Mouse (Mus musculus) ES-Bruce4 (cell line): Measurements from ENCODE around the gene Vsig2. TPM values are rescaled to one million over a fixed set of nuclear protein-coding genes. Genes with fewer than 3 reads are reported as not detected.

ENCODE experiments used
- H3K27ac ChIP-seq: 2 replicates; pipeline ENCODE4 v1.5.1; 2012; ENCODE audit warnings: low read length, inconsistent platforms; ENCODE audit not compliant: insufficient read depth
- H3K27me3 ChIP-seq: 2 replicates; pipeline ENCODE4 v1.6.1; 2012; ENCODE audit warnings: mild to moderate bottlenecking, low read length, inconsistent platforms; ENCODE audit not compliant: control insufficient read depth, poor library complexity, insufficient read depth, severe bottlenecking
- H3K36me3 ChIP-seq: 2 replicates; pipeline ENCODE4 v1.6.1; 2012; ENCODE audit warnings: inconsistent platforms, mild to moderate bottlenecking, low read length, moderate library complexity; ENCODE audit not compliant: control insufficient read depth, poor library complexity, insufficient read depth, severe bottlenecking
- H3K4me1 ChIP-seq: one replicate; pipeline ENCODE4 v1.8.1; 2011; ENCODE audit warnings: low read length; ENCODE audit not compliant: control insufficient read depth, insufficient read depth
- H3K4me3 ChIP-seq: 2 replicates; pipeline ENCODE4 v1.5.1; 2011; ENCODE audit warnings: low read depth, mild to moderate bottlenecking, low read length
- H3K9ac ChIP-seq: 2 replicates; pipeline ENCODE4 v1.6.1; 2012; ENCODE audit warnings: low read depth, mild to moderate bottlenecking, inconsistent platforms; ENCODE audit not compliant: poor library complexity, severe bottlenecking
- H3K9me3 ChIP-seq: replicated peaks from 2 replicates; pipeline ENCODE4 v1.6.1; 2012; ENCODE audit warnings: mild to moderate bottlenecking, low read length, inconsistent platforms; ENCODE audit not compliant: control insufficient read depth, poor library complexity, insufficient read depth, severe bottlenecking
- CTCF ChIP-seq: IDR thresholded peaks from one replicate; pipeline ENCODE4 v1.8.1; 2011; ENCODE audit warnings: low read depth, low read length
- EP300 ChIP-seq: IDR thresholded peaks from 2 replicates; pipeline ENCODE4 v1.6.1; 2011; ENCODE audit warnings: low read depth, low read length; ENCODE audit not compliant: insufficient read depth
- POLR2A ChIP-seq: IDR thresholded peaks from one replicate; pipeline ENCODE4 v1.8.1; 2011; ENCODE audit warnings: low read length; ENCODE audit not compliant: insufficient read depth
- polyA plus RNA-seq: library from polyadenylated mRNA; stranded (reverse); fragments of >200 nt; gene quantifications from 2 replicates; pipeline ENCODE4 v1.2.4, GENCODE M21; 2011; ENCODE audit warnings: low read depth; ENCODE audit not compliant: missing spikeins, insufficient read depth, insufficient read length

Gene Vsig2
- polyA plus RNA-seq, 1 experiment, result not detected

- H3K4me3 ChIP-seq, result no peak overlapping the region
- no peaks in the 10 kb centered on the region for H3K9me3 ChIP-seq
- no peak overlapping the region for H3K9ac ChIP-seq
- no peaks in the 10 kb centered on the region for H3K4me1 ChIP-seq
- peaks cover 53% of the 10 kb centered on the region for H3K36me3 ChIP-seq
- TF ChIP-seq CTCF (no peak), POLR2A (no peak)
- H3K27ac ChIP-seq, result no peak overlapping the region
- H3K27me3 ChIP-seq, result no peaks in the 10 kb centered on the region
Observed at GRCm38 (mm10) chr9:37518991-37519390, 20.1 kb upstream of the Vsig2 start.

DNA sequence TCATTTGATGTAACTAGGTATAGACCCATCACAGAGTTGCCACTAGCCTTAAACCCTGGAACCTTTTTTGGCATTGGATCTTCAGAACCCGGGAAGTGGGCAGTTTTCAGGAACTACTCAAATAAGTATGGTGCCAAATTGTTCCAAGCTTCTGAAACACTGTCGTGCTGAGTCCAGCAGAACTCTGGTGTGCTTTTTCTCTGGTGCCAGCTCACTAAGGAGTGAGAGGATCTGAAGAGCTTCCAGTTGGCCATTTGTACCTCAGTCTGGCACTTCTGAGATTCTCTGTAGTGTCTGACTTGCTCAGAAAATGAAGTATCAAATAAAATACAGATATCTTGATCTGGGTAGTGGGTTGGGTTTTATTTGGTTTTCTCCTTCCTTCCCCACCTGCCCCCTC is 19.1 kb upstream of the Vsig2 start:
- H3K9me3 ChIP-seq, result no peaks in the 10 kb centered on the region
- H3K27ac ChIP-seq, result no peak overlapping the region
- no peak overlapping the region for H3K9ac ChIP-seq
- no peaks in the 10 kb centered on the region for H3K4me1 ChIP-seq
- no peaks in the 10 kb centered on the region for H3K27me3 ChIP-seq
- H3K4me3 ChIP-seq, result no peak overlapping the region
- peaks cover 56% of the 10 kb centered on the region for H3K36me3 ChIP-seq
- TF ChIP-seq POLR2A (no peak), CTCF (no peak), EP300 (no peak)

- H3K36me3 ChIP-seq, result peaks cover 31% of the 10 kb centered on the region
Observed at GRCm38 (mm10) chr9:37525461-37525860, 13.6 kb upstream of the Vsig2 start.

GRCm38 (mm10) chr9:37526443-37527395 is 12.3 kb upstream of the Vsig2 start:
- Histone ChIP-seq H3K9ac (peak overlapping the region; percentile 51), H3K36me3 (peaks cover 22% of the 10 kb centered on the region), H3K4me3 (peak overlapping the region; percentile 35), H3K9me3 (no peaks in the 10 kb centered on the region), H3K4me1 (peaks cover 2% of the 10 kb centered on the region), H3K27me3 (no peaks in the 10 kb centered on the region), H3K27ac (no peak overlapping the region)
- TF ChIP-seq CTCF, result peak; percentile 49
- TF ChIP-seq POLR2A, result no peak
- TF ChIP-seq EP300, result no peak

More at GRCm38 (mm10) chr9:37525461-37525860, 13.6 kb upstream of the Vsig2 start:
- Histone ChIP-seq H3K4me3 (no peak overlapping the region), H3K4me1 (no peaks in the 10 kb centered on the region), H3K9me3 (no peaks in the 10 kb centered on the region), H3K9ac (no peak overlapping the region), H3K27me3 (no peaks in the 10 kb centered on the region), H3K27ac (0 out of 2 replicates have a peak overlapping the region, but pooled peaks have one; percentile 14)
- TF ChIP-seq POLR2A (no peak), EP300 (no peak), CTCF (no peak)

DNA sequence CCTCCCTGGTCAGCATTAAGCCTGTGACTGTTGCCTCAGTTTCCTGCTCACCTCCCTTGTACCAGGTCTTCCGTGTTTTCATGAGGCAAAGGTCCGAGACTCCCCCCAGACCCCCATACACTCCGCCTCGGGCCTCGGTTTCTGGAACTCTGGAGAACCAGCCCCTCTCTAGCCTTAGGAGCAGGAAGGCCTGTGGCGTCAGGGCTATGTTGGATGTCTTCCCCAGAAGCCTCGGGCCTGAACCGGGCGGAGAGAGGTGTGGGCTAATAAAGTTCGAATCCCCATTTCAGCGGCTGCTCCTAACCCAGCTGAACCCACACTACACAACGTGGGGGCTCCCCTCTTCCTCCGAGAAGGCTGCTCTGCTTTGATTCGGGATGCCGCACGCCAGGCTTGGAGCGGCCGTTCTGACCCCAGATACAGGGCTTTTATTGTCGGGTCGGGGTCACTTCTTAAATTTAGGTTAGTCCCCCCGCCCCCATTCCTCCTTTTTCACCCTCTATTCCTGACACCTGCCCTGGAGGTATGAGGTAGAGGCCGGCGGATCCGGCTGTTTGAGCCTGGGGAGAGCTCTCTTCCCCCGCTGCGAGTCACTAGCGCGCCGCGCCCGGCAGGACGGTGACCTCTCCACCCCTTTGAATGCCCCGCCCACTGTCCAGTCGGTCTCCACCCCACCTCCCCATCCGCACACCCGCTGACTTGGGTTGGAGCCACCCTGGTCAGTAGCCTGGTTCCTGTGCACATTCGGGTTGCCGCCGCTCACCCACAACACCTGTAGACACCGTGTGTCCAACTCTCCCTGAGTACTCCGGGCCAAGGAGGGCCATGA is 11.4 kb upstream of the Vsig2 start, which contains the start of gene Esam:
Gene Esam (plus strand): TSS at position 683 of the 829 bp plus-strand sequence.
- no peak for TF ChIP-seq POLR2A
- TF ChIP-seq CTCF, result no peak
- 0 out of 2 replicates have a peak, but pooled peaks have one; percentile 65 for TF ChIP-seq EP300
- H3K36me3 ChIP-seq, result peaks cover 14% of the 10 kb centered on the region
- no peak within 1 kb of the TSS for H3K27ac ChIP-seq
- no peaks in the 10 kb centered on the region for H3K27me3 ChIP-seq
- H3K4me3 ChIP-seq, result peak within 1 kb of the TSS; percentile 35
- H3K9me3 ChIP-seq, result no peaks in the 10 kb centered on the region
- peak within 1 kb of the TSS; percentile 51 for H3K9ac ChIP-seq
- H3K4me1 ChIP-seq, result peaks cover 2% of the 10 kb centered on the region
